ENCODE assay signal across 8 mouse cellular contexts in genomic region chr19:15998157-15998556, GRCm38 (mm10). TPM values are rescaled to one million over a fixed set of nuclear protein-coding genes. Genes with fewer than 3 reads are reported as not detected.
DNase-seq lines count a peak whose midpoint lies in the region; ATAC-seq lines count a peak whose summit lies in the region.

No protein-coding gene starts in this region.

- H3K9me3 ChIP-seq in heart, embryonic 12.5 days (replicated peaks) = no peaks in the 10 kb centered on the region
- H3K9me3 ChIP-seq in embryonic facial prominence, embryonic 11.5 days (replicated peaks; ENCODE audit: control insufficient read depth, low read length) = no peaks in the 10 kb centered on the region

- no peaks in the 10 kb centered on the region for H3K27me3 ChIP-seq in heart, embryonic 12.5 days (replicated peaks)
- no peaks in the 10 kb centered on the region for H3K27me3 ChIP-seq in embryonic facial prominence, embryonic 11.5 days (ENCODE audit: control insufficient read depth, insufficient read depth, low read length)

- H3K4me1 ChIP-seq in heart, embryonic 12.5 days (replicated peaks) = peaks cover 4% of the 10 kb centered on the region; the same call in 1 of the 2 replicates
- no peaks in the 10 kb centered on the region for H3K4me1 ChIP-seq in embryonic facial prominence, embryonic 11.5 days (ENCODE audit: control insufficient read depth, insufficient read depth, low read length)

- H3K4me2 ChIP-seq in heart, embryonic 12.5 days = no peak overlapping the region
- no peak overlapping the region for H3K4me2 ChIP-seq in embryonic facial prominence, embryonic 11.5 days (ENCODE audit: low read depth, low read length)

- intact Hi-C loops in heart, postnatal 36 days (cut with DNase I) = loop anchor here (1.0 kb wide), 1 partner anchor 601 kb away; no protein-coding TSS in a partner anchor

- H3K27ac ChIP-seq in heart, embryonic 12.5 days (ENCODE audit: poor library complexity, severe bottlenecking) = no peak overlapping the region
- no peak overlapping the region for H3K27ac ChIP-seq in embryonic facial prominence, embryonic 11.5 days (replicated peaks; ENCODE audit: low read depth, low read length)

- peak; percentile 86 for DNase-seq in heart, adult 11 months
- peak; percentile 42 to 64 for DNase-seq in adrenal gland, postnatal 36 days
- DNase-seq in embryonic facial prominence, embryonic 11.5 days (ENCODE audit: low spot score) = peak; percentile 79
- DNase-seq in heart, postnatal 36 days = peak; percentile 53 to 66
- peak; percentile 48 to 72 for DNase-seq in layer of hippocampus, postnatal 25 days (ENCODE audit: extremely low spot score in 1 of 2, low spot score in 1 of 2)
- DNase-seq in right cerebral cortex, postnatal 10 days (ENCODE audit: low spot score in 2 of 2) = peak; percentile 78 to 84

- no peak overlapping the region for H3K4me3 ChIP-seq in heart, embryonic 12.5 days
- H3K4me3 ChIP-seq in embryonic facial prominence, embryonic 11.5 days (ENCODE audit: low read depth, low read length) = no peak overlapping the region

- H3K9ac ChIP-seq in heart, embryonic 12.5 days = no peak overlapping the region
- no peak overlapping the region for H3K9ac ChIP-seq in embryonic facial prominence, embryonic 11.5 days (replicated peaks; ENCODE audit: low read length)

- H3K36me3 ChIP-seq in heart, embryonic 12.5 days = no peaks in the 10 kb centered on the region
- H3K36me3 ChIP-seq in embryonic facial prominence, embryonic 11.5 days (replicated peaks; ENCODE audit: control insufficient read depth, insufficient read depth, low read depth, low read length) = no peaks in the 10 kb centered on the region

- WGBS in heart, embryonic 12.5 days = 4% methylated on average over 3 of the region's 3 CpGs
- 7% methylated on average over 3 of the region's 3 CpGs for WGBS in embryonic facial prominence, embryonic 11.5 days

- ATAC-seq in heart, embryonic 12.5 days (ENCODE audit: insufficient number of reproducible peaks, low FRiP score) = no peak
- ATAC-seq in embryonic facial prominence, embryonic 11.5 days (replicated peaks; ENCODE audit: insufficient number of reproducible peaks, low FRiP score, low TSS enrichment, low read depth) = no peak
- ATAC-seq in megakaryocyte-erythroid progenitor cell, adult 5-6 weeks (replicated peaks; ENCODE audit: low FRiP score, low TSS enrichment, poor library complexity, severe bottlenecking) = peak; percentile 75

RNA-seq across cellular contexts. Expression of gene Cep78, which starts 13.4 kb away (rescaled TPM):
- polyA plus RNA-seq in heart, embryonic 12.5 days (2016; fragmentation: Nextera tagmentation; extraction: Ambion mirVana) = 16.1 and 16.7 TPM in 2 replicates
- total RNA-seq in adrenal gland, postnatal 36 days (2021) = 10 to 100 TPM in 1 of 2 experiments, 1 to 10 TPM in 1; 9.2 to 11.3 TPM
- polyA plus RNA-seq in embryonic facial prominence, embryonic 11.5 days (2014; fragmentation: Nextera tagmentation; extraction: Ambion mirVana) = 48.9 and 49.4 TPM in 2 replicates
- total RNA-seq in heart, postnatal 36 days (2021) = 1 to 10 TPM; 3.7 to 3.9 TPM
- total RNA-seq in layer of hippocampus, postnatal 25 days (2021) = 10 to 100 TPM; 10.0 to 11.2 TPM
- total RNA-seq in megakaryocyte-erythroid progenitor cell, adult 5-6 weeks (2014; fragmentation: Nextera tagmentation) = 23.0 and 29.4 TPM in 2 replicates
- total RNA-seq in megakaryocyte-erythroid progenitor cell, adult 5-6 weeks (2017) = 25.7 and 25.8 TPM in 2 replicates

RNA-seq across cellular contexts. Expression of gene Psat1, which starts 51.0 kb away (rescaled TPM):
- 49.8 and 53.0 TPM in 2 replicates for polyA plus RNA-seq in heart, embryonic 12.5 days (2016; fragmentation: Nextera tagmentation; extraction: Ambion mirVana)
- 100 to 1,000 TPM in 1 of 2 experiments, 10 to 100 TPM in 1; 80.4 to 224 TPM for total RNA-seq in adrenal gland, postnatal 36 days (2021)
- 96.1 and 106 TPM in 2 replicates for polyA plus RNA-seq in embryonic facial prominence, embryonic 11.5 days (2014; fragmentation: Nextera tagmentation; extraction: Ambion mirVana)
- total RNA-seq in heart, postnatal 36 days (2021) = 1 to 10 TPM; 4.2 to 6.2 TPM
- 100 to 1,000 TPM in 1 of 2 experiments, 10 to 100 TPM in 1; 99.7 to 123 TPM for total RNA-seq in layer of hippocampus, postnatal 25 days (2021)
- total RNA-seq in megakaryocyte-erythroid progenitor cell, adult 5-6 weeks (2014; fragmentation: Nextera tagmentation) = 52.7 and 53.5 TPM in 2 replicates
- total RNA-seq in megakaryocyte-erythroid progenitor cell, adult 5-6 weeks (2017) = 61.7 and 63.8 TPM in 2 replicates

Comparison
In these comparisons a context has a peak if more than half of its experiments do, and no peak if none do; other contexts are left out.
1. RNA of gene Psat1, which starts 51.0 kb away (total RNA-seq): 80.4 to 224 TPM in adrenal gland, postnatal 36 days, 99.7 to 123 TPM in layer of hippocampus, postnatal 25 days and 52.7 to 63.8 TPM in megakaryocyte-erythroid progenitor cell, adult 5-6 weeks; 4.2 to 6.2 TPM in heart, postnatal 36 days; every median in the first group is over 4 times any median in the second.
2. Peak in every context shown above with its lines, with median percentiles within 50 percentile points of each other: DNase-seq.